Mouse (Mus musculus) layer of hippocampus, adult 6 months (tissue): ENCODE data around the gene Xirp2. TPM values are rescaled to one million over a fixed set of nuclear protein-coding genes. Genes with fewer than 3 reads are reported as not detected.

ENCODE experiments used
- long read RNA-seq, 2 experiments: library from polyadenylated mRNA; unstranded; transcript quantifications; one replicate each; pipeline ENCODE4 v2.0.0; 2019 to 2020
- polyA plus RNA-seq: library from polyadenylated mRNA; unstranded; fragments of <200 nt; fragmentation: Nextera tagmentation; gene quantifications from 2 replicates; pipeline ENCODE4 v1.2.3, GENCODE M21; 2021

The Xirp2 gene
- polyA plus RNA-seq = 0.01 TPM in 1 of 2 replicates, not detected in the other
- long read RNA-seq, experiment 1 = 0 reads
- long read RNA-seq, experiment 2 = 0 reads

DNA sequence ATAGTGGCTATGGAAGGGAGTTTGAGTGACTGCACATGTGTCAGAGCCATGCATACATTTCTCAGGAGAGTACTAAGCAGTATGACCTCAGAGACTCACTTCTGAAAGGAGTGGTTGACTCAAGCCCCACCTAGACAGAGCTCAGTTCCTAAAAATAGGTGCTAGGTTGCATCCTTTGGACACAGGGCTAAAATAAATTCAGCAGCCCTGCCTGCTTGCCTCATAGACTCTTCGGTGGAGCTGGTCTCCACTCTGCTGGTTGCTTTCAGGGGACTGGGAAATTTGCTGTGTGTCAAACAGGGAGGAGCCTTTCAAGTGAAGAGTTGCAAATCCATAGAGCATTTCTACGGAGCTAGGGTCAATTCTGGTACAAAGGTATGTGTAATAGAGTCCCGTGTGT is at the start of gene Xirp2:
Gene Xirp2 (plus strand): TSS at position 223 of the 400 bp plus-strand sequence.

DNA sequence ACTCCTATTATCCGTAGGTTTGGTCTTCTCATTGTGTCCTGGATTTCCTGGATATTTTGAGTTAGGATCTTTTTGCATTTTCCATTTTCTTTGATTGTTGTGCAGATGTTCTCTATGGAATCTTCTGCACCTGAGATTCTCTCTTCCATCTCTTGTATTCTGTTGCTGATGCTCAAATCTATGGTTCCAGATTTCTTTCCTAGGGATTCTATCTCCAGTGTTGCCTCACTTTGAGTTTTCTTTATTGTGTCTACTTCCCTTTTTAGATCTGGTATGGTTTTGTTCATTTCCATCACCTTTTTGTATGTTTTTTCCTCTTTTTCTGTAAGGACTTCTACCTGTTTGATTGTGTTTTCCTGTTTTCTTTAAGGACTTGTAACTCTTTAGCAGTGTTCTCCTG is 32.4 kb upstream of the Xirp2 start, which contains the start of gene Gm21830:
Gene Gm21830 (plus strand): TSS at position 301 of the 400 bp plus-strand sequence.

DNA sequence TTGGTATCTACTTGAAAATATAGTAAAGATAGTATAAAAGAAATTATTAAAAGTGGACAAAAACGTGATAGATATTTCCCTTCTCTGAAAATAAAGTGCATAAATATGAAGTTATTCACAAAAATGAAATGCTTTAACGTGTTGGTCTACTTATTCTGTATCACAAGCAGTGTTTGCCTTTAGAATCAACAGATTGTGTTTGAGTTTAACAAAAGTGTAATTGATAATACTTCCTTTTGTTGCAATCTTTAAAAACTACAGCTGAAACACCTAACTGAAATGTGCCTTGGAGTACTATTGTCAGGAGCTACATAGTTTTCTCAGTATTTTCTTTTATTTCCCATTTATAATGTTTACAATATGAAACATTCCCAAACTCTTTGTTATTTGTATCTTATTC is 12.7 kb upstream of the Xirp2 start, which contains the start of gene Gm26727:
Gene Gm26727 (minus strand): TSS at position 101 of the 400 bp plus-strand sequence.

DNA sequence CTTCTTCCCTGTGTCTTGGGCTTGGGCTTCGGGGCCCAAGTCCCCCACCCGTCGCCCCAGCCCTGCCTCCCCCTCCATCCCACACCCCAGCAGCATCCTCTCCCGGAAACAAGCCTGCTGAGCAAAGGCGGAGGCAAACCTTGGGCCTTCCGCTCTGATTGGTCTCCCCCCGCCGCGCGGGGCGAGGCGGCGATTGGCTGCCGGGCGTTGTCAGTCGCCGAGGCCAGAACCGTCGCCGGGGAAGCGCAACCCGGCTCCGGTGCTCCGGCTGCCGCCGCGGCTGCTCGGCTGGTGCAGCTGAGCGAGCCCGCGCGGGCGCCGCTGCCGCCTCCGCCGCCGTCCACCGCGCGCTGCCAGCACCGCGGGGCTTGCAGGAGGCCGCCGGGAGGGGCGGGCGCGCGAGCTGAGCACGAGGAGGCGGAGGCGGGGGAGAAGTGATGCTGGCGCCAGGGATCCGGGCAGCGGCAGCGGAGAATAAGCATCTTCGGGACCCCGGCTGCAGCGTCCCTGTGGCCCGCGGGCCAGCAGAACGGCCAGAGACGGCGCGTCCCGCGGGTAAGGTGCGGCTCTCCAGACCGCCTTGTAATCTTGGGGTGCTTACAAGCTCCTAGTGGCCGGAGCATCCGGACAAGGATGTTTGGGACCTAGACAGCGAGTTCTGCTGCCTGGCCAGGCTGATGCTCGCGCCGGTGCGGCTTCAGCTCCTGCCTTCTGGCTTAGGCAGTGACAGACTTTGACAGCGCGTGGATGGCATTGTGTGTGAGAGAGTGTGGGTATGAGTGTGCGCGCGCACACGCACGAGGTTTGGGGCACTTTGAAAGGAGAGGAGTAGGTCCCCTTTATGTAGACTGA is 119.9 kb downstream of the Xirp2 start, which contains the start of gene B3galt1:
Gene B3galt1 (plus strand): TSS at position 392 of the 852 bp plus-strand sequence.

Other genes starting within 250 kb of the Xirp2 start
- gene Gm21830, start 32.3 kb upstream of the Xirp2 start, polyA plus RNA-seq = not detected in 2 replicates
- not detected in 2 replicates for gene Gm26727, start 12.8 kb upstream of the Xirp2 start, polyA plus RNA-seq
- 16.1 and 19.8 TPM in 2 replicates for gene B3galt1, start 119.9 kb downstream of the Xirp2 start, polyA plus RNA-seq